In genomic region chr17:43459737-43460230, GRCm38 (mm10) we compare ENCODE assay signal across 13 mouse cellular contexts. TPM values are rescaled to one million over a fixed set of nuclear protein-coding genes. Genes with fewer than 3 reads are reported as not detected.
A peak's percentile ranks its signal among the peaks of the same experiment; 100 is the strongest.
DNase-seq lines count a peak whose midpoint lies in the region; ATAC-seq and TF ChIP-seq lines count a peak whose summit lies in the region.
"Had no signal": no experiment of that assay in that cellular context is flagged by ENCODE, and none has a peak within 500 bp of the region (broad histone marks: within the 10 kb centered on the region; RNA-seq: fewer than 3 reads in every experiment).

No protein-coding gene starts in this region.

- ATAC-seq in embryonic facial prominence, embryonic 15.5 days (ENCODE audit: insufficient number of reproducible peaks, low FRiP score, low TSS enrichment, low read depth) = no peak
- 0 out of 2 replicates have a peak, but pooled peaks have one; percentile 2 for ATAC-seq in intestine, embryonic 15.5 days

- TF ChIP-seq CTCF in brain, embryonic 14.5 days (IDR thresholded peaks at IDR 0.05; ENCODE audit: borderline replicate concordance, extremely low read depth, insufficient read depth, insufficient read length) = no peak

- TF ChIP-seq POLR2A in brain, embryonic 14.5 days (IDR thresholded peaks at IDR 0.05; ENCODE audit: borderline replicate concordance, extremely low read depth, insufficient read depth, insufficient read length, poor library complexity, severe bottlenecking) = no peak

- DNase-seq in heart, adult 9 months (ENCODE audit: low spot score in 2 of 2) = peak; percentile 10 to 34
- no peak for DNase-seq in heart, embryonic 10.5 days (ENCODE audit: low spot score)
- peak; percentile 21 for DNase-seq in brain, embryonic 14.5 days (ENCODE audit: low read depth)
- DNase-seq in B cell, adult 2 months = no peak
- DNase-seq in adrenal gland, postnatal 4 days (ENCODE audit: low spot score in 2 of 2) = no peak
- DNase-seq in right cerebral cortex, adult 2 months (ENCODE audit: low spot score in 2 of 2) = no peak

- H3K4me1 ChIP-seq in heart, embryonic 10.5 days = no peaks in the 10 kb centered on the region; the same call in 1 of the 2 replicates
- H3K4me1 ChIP-seq in embryonic facial prominence, embryonic 15.5 days = peaks cover 22% of the 10 kb centered on the region
- peaks cover 6% of the 10 kb centered on the region; the same call in 1 of the 2 replicates for H3K4me1 ChIP-seq in intestine, embryonic 15.5 days (replicated peaks)
- H3K4me1 ChIP-seq: neural tube, embryonic 12.5 days had no signal

- H3K9me3 ChIP-seq in heart, embryonic 10.5 days = no peaks in the 10 kb centered on the region
- no peaks in the 10 kb centered on the region for H3K9me3 ChIP-seq in embryonic facial prominence, embryonic 15.5 days (replicated peaks)
- H3K9me3 ChIP-seq in intestine, embryonic 15.5 days = no peaks in the 10 kb centered on the region

- no peaks in the 10 kb centered on the region for H3K27me3 ChIP-seq in heart, embryonic 10.5 days (ENCODE audit: insufficient read depth, poor library complexity, severe bottlenecking)
- no peaks in the 10 kb centered on the region for H3K27me3 ChIP-seq in embryonic facial prominence, embryonic 15.5 days
- H3K27me3 ChIP-seq in intestine, embryonic 15.5 days (replicated peaks) = no peaks in the 10 kb centered on the region
- H3K27me3 ChIP-seq: CH12.LX; neural tube, embryonic 12.5 days had no signal

- H3K4me3 ChIP-seq in heart, embryonic 10.5 days = no peak overlapping the region
- no peak overlapping the region for H3K4me3 ChIP-seq in embryonic facial prominence, embryonic 15.5 days (replicated peaks)
- no peak overlapping the region for H3K4me3 ChIP-seq in intestine, embryonic 15.5 days (replicated peaks)
- H3K4me3 ChIP-seq: neural tube, embryonic 12.5 days had no signal

- 75% methylated on average over 12 of the region's 12 CpGs for WGBS in heart, embryonic 10.5 days
- 43% methylated on average over 12 of the region's 12 CpGs for WGBS in embryonic facial prominence, embryonic 15.5 days
- 70% methylated on average over 12 of the region's 12 CpGs for WGBS in intestine, embryonic 15.5 days

- H3K9ac ChIP-seq in embryonic facial prominence, embryonic 15.5 days = no peak overlapping the region
- no peak overlapping the region for H3K9ac ChIP-seq in intestine, embryonic 15.5 days
- H3K9ac ChIP-seq: neural tube, embryonic 12.5 days had no signal

- H3K27ac ChIP-seq in heart, embryonic 10.5 days = no peak overlapping the region
- H3K27ac ChIP-seq in embryonic facial prominence, embryonic 15.5 days (replicated peaks) = no peak overlapping the region
- H3K27ac ChIP-seq in intestine, embryonic 15.5 days = no peak overlapping the region
- H3K27ac ChIP-seq: kidney, postnatal 0 days; neural tube, embryonic 12.5 days had no signal

- no peaks in the 10 kb centered on the region for H3K36me3 ChIP-seq in heart, embryonic 10.5 days
- H3K36me3 ChIP-seq in embryonic facial prominence, embryonic 15.5 days = no peaks in the 10 kb centered on the region
- H3K36me3 ChIP-seq in intestine, embryonic 15.5 days = no peaks in the 10 kb centered on the region
- H3K36me3 ChIP-seq: neural tube, embryonic 12.5 days had no signal

- peak overlapping the region; percentile 25; the same call in 1 of the 2 replicates for H3K4me2 ChIP-seq in embryonic facial prominence, embryonic 15.5 days (replicated peaks)
- no peak overlapping the region for H3K4me2 ChIP-seq in intestine, embryonic 15.5 days (replicated peaks)

RNA-seq across cellular contexts. Expression of gene Mep1a, which starts 42.8 kb away (rescaled TPM):
- polyA plus RNA-seq in heart, embryonic 10.5 days (2016; fragmentation: Nextera tagmentation; extraction: Ambion mirVana) = not detected in 2 replicates
- 0.06 and 0.07 TPM in 2 replicates for polyA plus RNA-seq in brain, embryonic 14.5 days (2012; rRNA removed)
- polyA plus RNA-seq in embryonic facial prominence, embryonic 15.5 days (2015; fragmentation: Nextera tagmentation; extraction: Ambion mirVana) = 0.25 and 0.40 TPM in 2 replicates
- polyA plus RNA-seq in intestine, embryonic 15.5 days (2015; fragmentation: Nextera tagmentation; extraction: Ambion mirVana) = 33.1 and 34.9 TPM in 2 replicates
- 10 to 100 TPM in 1 of 2 experiments, under 1 TPM in 1; 0.85 to 28.5 TPM for total RNA-seq in adrenal gland, postnatal 4 days (2021)
- total RNA-seq: CH12.LX; gastrocnemius, postnatal 14 days; left cerebral cortex, adult 8-10 months had no signal
- polyA plus RNA-seq: neural tube, embryonic 12.5 days had no signal

Comparison
In these comparisons a context has a peak if more than half of its experiments do, and no peak if none do; other contexts are left out.
1. DNase-seq: peak in heart, adult 9 months (2 of 2) and brain, embryonic 14.5 days (single experiment); none in heart, embryonic 10.5 days (single experiment), B cell, adult 2 months (0 of 2), adrenal gland, postnatal 4 days (0 of 2) and right cerebral cortex, adult 2 months (0 of 2).
2. RNA of gene Mep1a, which starts 42.8 kb away (polyA plus RNA-seq): 33.1 to 34.9 TPM in intestine, embryonic 15.5 days; 0.25 to 0.40 TPM in embryonic facial prominence, embryonic 15.5 days, 0.06 to 0.07 TPM in brain, embryonic 14.5 days and not detected in heart, embryonic 10.5 days; every median in the first group is over 10 times any median in the second.